Mouse (Mus musculus) kidney, postnatal 0 days (tissue): ENCODE measurements at regions not wholly inside any gene's neighbourhood (a gene's known extent, or its start where the extent isn't known, plus 50 kb on each side); places are given as distances from the start of the nearest gene placed in this dataset.

Experiments
- ATAC-seq: fragments of 200-750 bp; cut with Nextera tagmentation; replicated peaks from 2 replicates; pipeline ENCODE4 v1.8.0; 2017; ENCODE audit warnings: low read depth, moderate number of reproducible peaks, moderate TSS enrichment, moderate library complexity; ENCODE audit not compliant: low FRiP score
- DNase-seq: peaks from one replicate; pipeline ENCODE4 v3.0.0-alpha.2; 2016; ENCODE audit warnings: low spot score
- H3K27ac ChIP-seq: fragments of 300-500 bp; sonication (generic); 2 replicates; pipeline ENCODE4 v1.5.1; 2014; ENCODE audit warnings: mild to moderate bottlenecking
- H3K27me3 ChIP-seq: fragments of 300-500 bp; sonication (generic); 2 replicates; pipeline ENCODE4 v1.6.1; 2014; ENCODE audit warnings: low read length, mixed read lengths; ENCODE audit not compliant: insufficient read depth
- H3K36me3 ChIP-seq: fragments of 300-500 bp; sonication (generic); 2 replicates; pipeline ENCODE4 v1.6.1; 2014; ENCODE audit warnings: low read length, mixed read lengths; ENCODE audit not compliant: insufficient read depth
- H3K4me1 ChIP-seq: fragments of 300-500 bp; sonication (generic); replicated peaks from 2 replicates; pipeline ENCODE4 v1.6.1; 2014; ENCODE audit warnings: antibody characterized with exemption, low read length, mixed read lengths; ENCODE audit not compliant: insufficient read depth
- H3K4me2 ChIP-seq: fragments of 300-500 bp; sonication (generic); 2 replicates; pipeline ENCODE4 v1.6.1; 2014; ENCODE audit warnings: mild to moderate bottlenecking, low read length, moderate library complexity, mixed read lengths
- H3K4me3 ChIP-seq: fragments of 300-500 bp; sonication (generic); replicated peaks from 2 replicates; pipeline ENCODE4 v1.5.1; 2014; ENCODE audit warnings: low read depth, low read length
- H3K9ac ChIP-seq: fragments of 300-500 bp; sonication (generic); 2 replicates; pipeline ENCODE4 v1.6.1; 2014; ENCODE audit warnings: low read depth, low read length
- H3K9me3 ChIP-seq: fragments of 300-500 bp; sonication (generic); replicated peaks from 2 replicates; pipeline ENCODE4 v1.6.1; 2016; ENCODE audit warnings: low read length, inconsistent platforms, mixed read lengths
- CTCF ChIP-seq: IDR thresholded peaks from 2 replicates; pipeline ENCODE4 v1.5.1; 2016; ENCODE audit warnings: antibody characterized with exemption, low read depth, mild to moderate bottlenecking, moderate library complexity
- WGBS: fragments of 180-500 bp; shearing (Covaris S2); extraction: QIAGEN DNeasy Blood & Tissue Kit; methylation state at CpG from one replicate; pipeline ENCODE4 v1.1.7; 2014; 5-methylcytosine and 5-hydroxymethylcytosine counted together

DNA sequence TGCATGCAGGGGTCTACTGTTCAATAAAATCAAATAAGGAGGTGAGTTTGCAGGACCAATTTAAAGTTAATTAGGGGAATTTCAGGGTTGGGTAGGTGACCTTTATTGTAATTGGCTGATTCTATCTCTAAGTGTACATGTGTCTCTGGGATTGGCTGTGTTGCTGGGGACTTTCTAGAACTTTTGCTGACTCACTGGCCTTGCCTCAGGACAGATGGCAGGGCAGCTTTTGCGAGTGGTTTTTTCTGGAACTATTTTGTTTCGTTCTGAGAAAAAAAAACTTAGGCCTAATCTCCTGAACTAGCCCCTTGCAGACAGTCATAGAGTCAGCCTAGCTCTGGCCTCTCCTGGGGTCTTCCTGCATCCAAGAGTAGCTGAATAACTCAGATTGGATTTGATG, 249.3 kb upstream of the Mdga2 start:
- Histone ChIP-seq H3K27ac (no peak overlapping the region), H3K36me3 (no peaks in the 10 kb centered on the region), H3K9ac (no peak overlapping the region), H3K4me1 (no peaks in the 10 kb centered on the region), H3K4me3 (no peak overlapping the region), H3K4me2 (no peak overlapping the region), H3K27me3 (no peaks in the 10 kb centered on the region), H3K9me3 (no peaks in the 10 kb centered on the region)
- TF ChIP-seq CTCF, result no peak
- no peak for ATAC-seq
- WGBS, result 52% methylated on average over 2 of the region's 2 CpGs
- DNase-seq, result no peak

DNA sequence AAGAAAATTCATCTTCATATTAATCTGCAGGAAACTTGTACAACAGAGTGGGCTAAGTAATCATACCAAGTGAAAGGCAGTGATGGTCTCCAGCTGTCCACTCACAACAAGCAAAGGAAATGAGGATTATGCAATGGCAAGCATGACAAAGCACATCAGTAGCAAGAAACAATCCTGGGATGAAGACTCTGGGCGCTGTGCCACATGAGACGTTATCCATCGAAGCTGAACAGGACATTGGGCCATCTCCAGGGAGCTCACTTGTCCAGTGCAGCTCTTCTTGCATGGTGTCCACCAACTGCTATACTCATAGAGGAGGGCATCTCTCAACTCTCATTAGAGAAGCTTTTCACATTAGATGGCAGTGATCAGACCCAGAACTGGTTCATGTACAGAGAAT, 248.7 kb upstream of the Mdga2 start:
- Histone ChIP-seq H3K4me3 (no peak overlapping the region), H3K9ac (no peak overlapping the region), H3K9me3 (no peaks in the 10 kb centered on the region), H3K4me2 (no peak overlapping the region), H3K27me3 (no peaks in the 10 kb centered on the region), H3K27ac (no peak overlapping the region), H3K4me1 (no peaks in the 10 kb centered on the region), H3K36me3 (no peaks in the 10 kb centered on the region)
- DNase-seq (no peak), ATAC-seq (no peak)
- WGBS, result 75% methylated on average over 3 of the region's 3 CpGs
- TF ChIP-seq CTCF, result no peak

DNA sequence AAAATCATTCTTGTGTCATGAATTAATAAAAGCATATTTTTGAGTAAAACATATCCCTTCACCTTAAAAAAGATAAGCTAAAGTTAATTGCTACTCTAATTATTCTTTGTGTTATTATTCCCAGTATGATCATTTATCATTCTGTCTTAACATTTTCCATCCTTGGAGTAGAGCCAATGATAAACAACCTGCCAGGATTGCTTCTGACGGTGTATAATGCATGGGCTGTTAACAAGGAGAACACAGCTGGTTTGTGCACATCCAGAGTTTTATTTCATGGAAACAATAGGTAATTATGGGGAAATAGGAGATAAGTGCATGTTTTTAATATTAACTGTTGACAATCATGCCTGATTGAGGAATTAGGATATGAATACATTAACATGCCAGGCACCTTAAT, 226.8 kb upstream of the Mdga2 start:
- H3K9me3 ChIP-seq, result no peaks in the 10 kb centered on the region
- H3K27me3 ChIP-seq, result no peaks in the 10 kb centered on the region
- no peak overlapping the region for H3K4me3 ChIP-seq
- TF ChIP-seq CTCF, result no peak
- 31% methylated on average over 1 of the region's 1 CpGs for WGBS
- ATAC-seq, result no peak
- H3K4me2 ChIP-seq, result no peak overlapping the region
- DNase-seq, result no peak
- no peaks in the 10 kb centered on the region for H3K36me3 ChIP-seq
- no peaks in the 10 kb centered on the region for H3K4me1 ChIP-seq
- no peak overlapping the region for H3K27ac ChIP-seq
- no peak overlapping the region for H3K9ac ChIP-seq

DNA sequence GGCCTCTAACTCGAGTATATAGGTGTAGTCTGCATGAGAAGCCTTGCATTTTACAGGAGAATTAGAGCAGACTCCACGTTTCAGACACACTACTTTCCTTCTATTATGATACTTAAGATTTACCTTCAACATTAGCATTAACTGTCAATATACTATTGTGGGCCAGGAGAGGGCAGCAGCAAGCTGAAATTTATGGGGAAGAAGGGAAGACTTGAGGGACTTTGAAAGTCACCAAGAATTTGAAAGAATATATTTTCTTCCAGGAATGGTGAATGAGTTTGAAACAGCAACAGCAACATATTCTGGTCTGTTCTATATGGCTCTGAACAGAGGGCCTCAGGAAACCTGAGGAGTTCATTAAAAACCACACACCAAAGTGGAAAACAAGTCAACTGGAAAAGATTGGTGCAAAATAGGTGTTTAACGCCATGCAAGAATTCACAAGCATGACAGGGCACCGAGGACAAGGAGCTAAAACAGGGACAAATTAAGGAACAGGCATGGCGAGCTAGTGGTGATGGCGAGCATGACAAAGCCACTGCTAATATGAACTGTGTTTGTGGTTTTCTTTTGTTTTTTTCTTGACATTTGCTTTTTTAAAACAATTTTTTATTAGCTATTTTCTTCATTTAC, 208.1 kb upstream of the Mdga2 start:
- no peak overlapping the region for H3K4me3 ChIP-seq
- 24% methylated on average over 6 of the region's 6 CpGs for WGBS
- no peak overlapping the region for H3K4me2 ChIP-seq
- ATAC-seq (no peak), DNase-seq (peak; percentile 68)
- no peaks in the 10 kb centered on the region for H3K27me3 ChIP-seq
- H3K36me3 ChIP-seq, result no peaks in the 10 kb centered on the region
- H3K4me1 ChIP-seq, result no peaks in the 10 kb centered on the region
- no peak overlapping the region for H3K27ac ChIP-seq
- H3K9ac ChIP-seq, result no peak overlapping the region
- peak; percentile 74 for TF ChIP-seq CTCF
- H3K9me3 ChIP-seq, result no peaks in the 10 kb centered on the region

DNA sequence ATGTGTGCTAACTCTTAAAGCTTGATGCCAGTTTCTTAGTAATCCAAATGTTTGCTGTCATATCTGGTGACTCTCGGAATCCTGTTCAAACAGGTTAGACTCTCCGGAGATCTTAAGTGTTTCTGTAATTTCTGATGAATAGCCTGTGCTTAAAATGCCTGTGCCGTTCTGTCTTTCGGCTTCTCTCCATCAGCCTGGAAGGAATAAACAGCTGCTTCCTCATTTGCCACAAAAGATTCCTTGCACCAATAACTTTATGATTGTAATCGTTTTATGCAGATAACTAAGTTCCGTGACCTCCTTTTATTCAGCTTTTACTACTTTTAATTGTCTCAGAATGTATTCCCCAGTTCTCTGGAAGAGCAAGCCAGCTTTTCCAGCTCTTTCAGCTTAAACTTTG, 204.5 kb upstream of the Mdga2 start:
- Histone ChIP-seq H3K9me3 (no peaks in the 10 kb centered on the region), H3K36me3 (no peaks in the 10 kb centered on the region), H3K4me2 (no peak overlapping the region), H3K27ac (no peak overlapping the region), H3K4me3 (no peak overlapping the region), H3K27me3 (no peaks in the 10 kb centered on the region), H3K4me1 (no peaks in the 10 kb centered on the region), H3K9ac (no peak overlapping the region)
- no peak for DNase-seq
- no peak for ATAC-seq
- 68% methylated on average over 6 of the region's 6 CpGs for WGBS
- TF ChIP-seq CTCF, result no peak

DNA sequence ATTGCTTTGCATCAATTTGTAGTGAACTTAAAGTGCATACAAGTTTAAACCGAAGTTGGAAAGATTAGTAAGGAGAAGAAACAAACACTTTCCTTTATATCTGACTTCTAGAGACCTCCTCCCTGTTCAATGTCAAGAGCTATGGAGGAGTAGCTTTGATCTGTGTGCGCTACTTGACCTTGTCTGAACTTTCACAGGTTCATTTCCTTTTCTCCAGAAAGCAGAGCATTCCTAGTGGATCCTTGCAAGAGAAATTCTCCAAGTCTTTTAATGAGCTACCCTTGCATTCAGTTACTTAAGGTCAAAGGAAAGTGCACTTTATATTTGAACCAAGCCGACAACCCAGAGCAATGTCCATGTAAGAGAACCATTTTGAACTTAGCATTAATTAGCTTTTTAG, 177.2 kb upstream of the Mdga2 start:
- Histone ChIP-seq H3K4me1 (no peaks in the 10 kb centered on the region), H3K4me2 (no peak overlapping the region), H3K36me3 (no peaks in the 10 kb centered on the region), H3K27ac (no peak overlapping the region), H3K9me3 (no peaks in the 10 kb centered on the region), H3K27me3 (no peaks in the 10 kb centered on the region), H3K4me3 (no peak overlapping the region), H3K9ac (no peak overlapping the region)
- ATAC-seq (no peak), DNase-seq (peak; percentile 56)
- 11% methylated on average over 3 of the region's 3 CpGs for WGBS
- TF ChIP-seq CTCF, result no peak

DNA sequence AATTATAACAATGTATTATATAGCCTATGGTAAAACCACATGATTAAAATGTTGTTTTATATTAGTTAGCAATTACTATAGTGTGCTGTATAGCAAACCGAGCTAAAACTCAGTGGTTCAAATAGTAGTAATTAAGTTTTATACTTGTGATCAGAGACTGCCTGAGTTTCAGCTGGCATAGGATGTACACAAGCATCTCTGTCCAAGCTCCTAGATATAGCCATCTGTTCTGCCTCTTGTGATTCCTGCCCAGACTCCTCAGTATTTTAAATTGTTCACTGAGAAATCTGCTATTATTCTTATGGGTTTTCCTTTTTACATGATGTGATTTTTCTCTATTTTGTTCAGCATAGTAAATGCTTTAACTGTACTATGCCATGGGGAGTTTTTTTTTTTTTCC, 152.2 kb upstream of the Mdga2 start:
- WGBS, result 84% methylated on average over 1 of the region's 1 CpGs
- H3K4me2 ChIP-seq, result no peak overlapping the region
- no peak overlapping the region for H3K9ac ChIP-seq
- no peak for TF ChIP-seq CTCF
- no peak for ATAC-seq
- no peaks in the 10 kb centered on the region for H3K9me3 ChIP-seq
- no peaks in the 10 kb centered on the region for H3K27me3 ChIP-seq
- no peaks in the 10 kb centered on the region for H3K36me3 ChIP-seq
- no peak overlapping the region for H3K4me3 ChIP-seq
- H3K27ac ChIP-seq, result no peak overlapping the region
- H3K4me1 ChIP-seq, result no peaks in the 10 kb centered on the region
- DNase-seq, result no peak
